Mouse (Mus musculus): ENCODE measurements around the gene Tsc22d4.

Gene Tsc22d4

DNA sequence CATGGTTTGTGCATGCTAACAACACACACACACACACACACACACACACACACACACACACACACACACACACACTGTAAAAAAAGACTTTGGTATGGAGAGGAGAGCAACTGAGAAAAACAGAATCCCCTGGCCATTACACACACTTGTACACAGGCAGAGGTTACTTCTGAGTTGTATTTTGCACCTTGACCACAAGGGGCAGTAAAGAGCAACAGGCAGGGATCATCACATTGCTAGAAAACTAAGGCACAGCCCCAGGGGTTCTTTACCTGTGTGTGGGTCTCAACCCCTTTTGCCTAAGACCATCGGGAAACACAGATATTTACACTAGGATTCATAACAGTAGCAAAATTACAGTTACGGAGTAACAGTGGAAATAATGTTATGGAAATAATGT lies 25.2 kb downstream of the Tsc22d4 start:
- no peak for DNase-seq

DNA sequence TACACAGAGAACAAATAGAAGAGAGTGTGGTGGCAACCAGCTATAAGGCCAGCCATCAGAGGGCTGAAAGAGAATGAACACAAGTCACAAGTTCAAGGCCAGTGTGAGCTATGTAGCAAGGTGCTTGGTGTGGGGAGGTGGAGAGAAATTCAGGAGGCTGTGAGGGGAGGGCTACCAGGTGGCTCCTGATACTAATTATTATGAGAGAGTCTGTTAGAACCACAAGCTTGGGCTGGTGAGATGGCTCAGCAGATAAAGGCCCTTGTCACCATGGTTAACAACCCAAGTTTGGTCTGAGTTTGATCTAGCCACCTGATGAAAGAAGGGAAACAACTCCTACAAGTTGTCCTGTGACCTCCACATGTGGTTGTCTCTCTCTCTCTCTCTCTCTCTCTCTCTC lies 27.2 kb downstream of the Tsc22d4 start:
- DNase-seq = no peak

- no peak for DNase-seq
These were observed 30.2 kb downstream of the Tsc22d4 start for GRCm38 (mm10) chr5:137775587-137776290.

DNA sequence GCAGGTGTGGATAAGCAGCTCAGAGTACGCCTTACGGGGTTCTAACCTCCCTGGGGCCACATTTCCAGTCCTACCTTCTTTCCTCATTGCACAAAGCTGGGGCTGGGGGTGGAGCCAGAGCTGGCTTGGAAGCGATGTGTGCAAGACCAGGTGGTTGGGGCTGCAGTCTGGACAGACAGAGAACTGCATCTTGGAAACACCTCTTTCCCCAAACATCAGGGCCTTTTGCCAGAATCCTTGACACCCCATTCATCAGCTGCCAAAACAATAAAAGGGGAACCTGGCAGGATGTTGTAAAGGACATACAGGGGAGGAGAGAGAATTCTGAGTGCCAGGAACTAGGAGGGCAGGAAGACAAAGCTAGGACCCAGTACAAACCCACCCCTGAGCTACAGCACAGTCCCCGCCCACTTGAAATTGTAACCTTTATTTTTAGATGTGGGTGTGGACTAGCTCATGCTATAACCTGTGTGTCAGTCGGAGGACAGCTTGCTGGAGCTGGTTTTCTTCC lies 30.9 kb downstream of the Tsc22d4 start:
- peak; percentile 62 for DNase-seq

GRCm38 (mm10) chr5:137777267-137777845 lies 31.8 kb downstream of the Tsc22d4 start:
- DNase-seq = no peak

DNA sequence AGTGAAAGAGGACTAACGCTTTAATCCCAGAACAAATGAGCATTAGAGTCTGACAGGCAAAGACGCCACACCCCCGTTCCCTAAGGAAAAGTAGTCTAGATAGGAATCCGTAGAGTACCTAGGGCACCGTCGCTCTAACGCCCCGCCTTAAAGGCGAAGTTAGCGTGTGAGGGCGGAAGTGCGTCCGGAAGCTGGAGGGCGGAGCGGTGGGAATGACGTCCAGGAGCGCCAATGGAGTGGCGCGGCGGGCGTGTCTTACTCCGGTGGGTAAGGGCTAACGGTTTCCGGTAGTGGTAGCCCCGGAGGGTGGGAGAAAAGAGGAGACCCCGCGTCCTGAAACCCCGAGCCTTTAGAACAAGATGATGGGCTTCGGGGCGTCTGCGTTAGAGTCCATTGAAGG lies 33.1 kb downstream of the Tsc22d4 start, which contains the start of gene Ppp1r35:
Ppp1r35 (plus strand) TSS at position 215 of the 400 bp plus-strand sequence.
- DNase-seq = peak; percentile 96

GRCm38 (mm10) chr5:137779053-137779933 lies 33.8 kb downstream of the Tsc22d4 start:
- DNase-seq = peak; percentile 67

DNA sequence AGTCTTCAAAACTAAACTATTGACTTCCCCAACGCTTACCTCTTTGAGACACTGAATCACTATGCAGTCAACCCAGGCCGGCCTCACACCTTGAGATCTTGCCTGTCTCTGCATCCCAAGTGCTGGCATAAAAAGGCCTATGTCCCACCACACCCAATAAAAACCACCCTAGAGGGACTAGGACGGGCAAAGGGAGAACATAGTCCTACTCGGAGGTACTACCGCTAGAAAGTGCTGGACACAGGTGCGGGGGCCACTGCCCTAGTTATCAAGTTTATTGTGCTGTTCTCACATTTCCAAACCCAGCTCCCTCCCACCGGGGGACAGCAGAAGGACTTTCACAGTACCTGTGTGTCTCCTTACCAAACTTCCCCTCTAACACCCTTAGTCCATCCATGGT lies 36.1 kb downstream of the Tsc22d4 start:
- no peak for DNase-seq

DNA sequence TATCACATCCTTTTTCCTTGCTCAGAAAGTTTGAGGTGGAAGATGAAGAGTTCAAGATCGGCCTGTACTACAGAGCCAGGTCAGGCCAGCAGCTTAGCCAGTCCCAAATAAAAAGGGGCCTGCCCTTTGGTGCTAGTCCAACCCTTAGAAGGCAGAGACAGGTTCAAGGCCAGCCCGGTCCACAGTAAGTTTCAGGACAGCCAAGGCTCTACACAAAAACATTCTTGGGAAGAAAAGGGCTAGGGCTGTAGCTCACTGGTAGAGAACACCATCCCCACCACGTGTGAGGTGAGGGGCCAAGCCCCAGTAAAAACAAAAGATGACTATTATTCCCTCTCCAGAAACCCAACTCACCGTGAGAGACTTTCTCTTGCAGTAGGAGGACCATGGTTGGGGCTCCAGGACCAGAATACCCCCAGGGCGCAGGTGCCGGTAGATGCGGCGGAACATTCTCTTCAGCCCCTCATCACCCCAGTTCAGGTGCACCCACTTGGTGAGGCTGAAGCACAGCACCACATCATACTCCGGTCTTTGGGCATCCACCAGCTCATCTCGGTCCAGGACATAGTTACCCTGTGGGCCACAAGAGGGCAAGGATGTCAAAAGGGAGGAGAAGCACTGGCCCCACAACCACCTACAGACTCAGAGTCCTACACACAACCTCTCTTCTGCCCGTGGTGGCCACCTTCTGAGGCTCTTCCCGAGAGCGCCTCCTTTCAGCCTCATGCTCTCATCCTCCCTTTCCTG lies 37.4 kb downstream of the Tsc22d4 start:
- peak; percentile 46 for DNase-seq

DNA sequence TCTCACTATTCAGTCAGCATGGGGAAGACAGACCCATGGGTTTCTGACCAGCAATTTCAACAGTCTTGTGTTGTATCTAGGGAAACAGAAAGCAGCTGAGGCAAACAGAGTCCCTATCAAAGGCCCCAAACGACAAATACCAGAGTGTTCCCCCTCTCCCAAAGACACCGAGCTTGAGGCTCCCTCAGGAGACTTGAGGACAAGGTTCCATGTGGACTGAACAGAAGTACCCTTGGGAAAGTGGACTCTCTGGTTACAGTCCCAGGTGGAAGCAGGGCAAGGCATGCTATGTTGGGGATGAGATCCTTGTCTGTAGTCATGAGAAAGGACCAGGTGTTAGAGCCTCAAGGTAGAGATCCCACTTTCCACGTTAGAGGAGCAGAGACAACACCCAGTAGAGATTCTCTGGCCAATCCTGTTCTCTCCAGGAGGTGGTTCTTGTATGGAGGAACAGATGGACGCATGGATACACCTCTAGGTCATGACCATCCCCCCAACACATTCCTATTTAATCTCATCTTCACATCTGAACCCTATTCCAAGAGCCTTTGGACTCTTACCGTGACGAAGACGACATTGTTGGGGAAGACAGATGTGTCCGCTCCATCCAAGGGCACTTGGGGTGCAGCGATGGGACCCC lies 38.5 kb downstream of the Tsc22d4 start:
- no peak for DNase-seq

- peak; percentile 57 for DNase-seq
These were observed 39.0 kb downstream of the Tsc22d4 start for GRCm38 (mm10) chr5:137784546-137784945.

DNA sequence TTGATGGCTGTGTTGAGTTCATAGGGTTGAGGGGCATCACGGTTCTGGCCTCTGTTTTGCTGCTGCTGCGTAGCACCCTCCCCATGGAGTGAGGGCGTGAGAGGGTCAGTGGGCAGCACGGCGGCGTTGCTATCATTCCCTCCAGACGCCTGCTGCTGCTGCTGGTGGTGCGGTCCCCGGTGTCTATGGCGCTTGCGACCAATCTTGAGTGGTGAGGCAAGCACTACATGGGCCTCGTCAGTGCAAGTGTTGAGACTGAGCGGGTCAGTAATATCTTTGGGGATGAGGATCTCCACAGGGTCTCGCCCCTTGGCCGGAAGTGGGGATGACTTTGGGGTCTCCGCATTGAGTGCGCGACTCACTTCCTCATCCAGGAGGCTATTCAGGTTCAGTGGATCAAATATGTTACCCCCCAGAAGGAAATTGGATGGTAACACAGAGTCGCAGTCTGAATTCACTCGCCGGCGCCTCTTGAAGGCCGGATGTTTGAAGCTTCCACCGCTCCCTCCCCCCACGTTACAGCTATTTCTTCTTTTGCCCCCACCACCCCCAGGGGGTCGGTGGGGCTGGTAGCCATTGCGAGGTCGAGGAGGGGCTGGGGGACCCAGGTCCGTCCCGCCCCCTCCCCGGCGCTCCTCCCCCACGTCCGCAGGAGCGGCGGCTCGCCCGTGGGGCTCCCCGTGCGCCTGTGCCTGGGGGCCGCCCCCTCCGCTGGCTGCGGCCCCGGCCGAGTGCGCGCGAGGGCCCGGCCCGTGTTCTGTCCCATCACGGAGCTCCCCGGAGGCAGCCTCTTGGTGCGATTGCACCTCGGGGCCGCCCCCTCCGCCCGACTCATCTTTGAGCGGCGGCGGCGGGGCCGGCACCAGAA lies 39.9 kb downstream of the Tsc22d4 start:
- DNase-seq = no peak

DNA sequence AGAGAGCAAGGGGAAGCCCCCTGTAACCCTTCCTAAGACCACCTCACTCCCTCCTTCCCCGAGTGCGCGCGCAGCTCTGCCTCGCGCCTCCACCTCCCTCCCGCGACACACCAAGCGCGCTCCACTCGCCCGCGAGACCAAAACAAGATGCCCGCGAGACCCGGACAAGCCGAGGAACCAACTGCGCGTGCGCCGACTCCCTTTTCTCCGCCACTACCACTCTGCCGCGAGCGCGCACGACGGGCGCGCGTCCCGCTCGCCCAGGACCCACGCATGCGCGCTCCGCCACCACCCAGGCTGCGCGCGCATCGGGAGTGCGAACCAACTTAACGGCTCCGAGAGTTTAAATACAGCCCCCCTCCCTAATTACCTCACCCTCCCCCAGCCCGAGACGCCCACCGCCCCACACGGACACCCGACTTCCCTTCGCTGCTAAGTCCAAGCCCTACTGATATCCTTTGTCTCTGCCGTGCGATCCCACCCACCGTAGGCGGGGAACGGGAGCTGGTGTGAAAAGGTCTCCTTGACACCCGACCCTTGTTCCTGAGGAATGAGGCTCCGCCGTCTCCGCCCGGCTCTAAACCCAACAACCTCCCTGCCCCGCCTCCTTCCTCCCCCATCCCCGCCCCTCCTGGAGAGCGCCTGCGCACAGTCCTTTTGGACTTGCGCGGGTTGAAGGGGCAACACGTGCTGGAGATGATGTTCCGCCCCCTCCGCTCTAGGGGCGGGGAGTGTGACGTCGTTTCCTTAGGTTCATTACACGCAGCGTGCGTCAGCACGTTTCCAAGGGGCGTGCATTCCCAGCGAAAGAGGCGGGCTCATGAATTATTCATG lies 40.8 kb downstream of the Tsc22d4 start:
- DNase-seq = peak; percentile 99

DNA sequence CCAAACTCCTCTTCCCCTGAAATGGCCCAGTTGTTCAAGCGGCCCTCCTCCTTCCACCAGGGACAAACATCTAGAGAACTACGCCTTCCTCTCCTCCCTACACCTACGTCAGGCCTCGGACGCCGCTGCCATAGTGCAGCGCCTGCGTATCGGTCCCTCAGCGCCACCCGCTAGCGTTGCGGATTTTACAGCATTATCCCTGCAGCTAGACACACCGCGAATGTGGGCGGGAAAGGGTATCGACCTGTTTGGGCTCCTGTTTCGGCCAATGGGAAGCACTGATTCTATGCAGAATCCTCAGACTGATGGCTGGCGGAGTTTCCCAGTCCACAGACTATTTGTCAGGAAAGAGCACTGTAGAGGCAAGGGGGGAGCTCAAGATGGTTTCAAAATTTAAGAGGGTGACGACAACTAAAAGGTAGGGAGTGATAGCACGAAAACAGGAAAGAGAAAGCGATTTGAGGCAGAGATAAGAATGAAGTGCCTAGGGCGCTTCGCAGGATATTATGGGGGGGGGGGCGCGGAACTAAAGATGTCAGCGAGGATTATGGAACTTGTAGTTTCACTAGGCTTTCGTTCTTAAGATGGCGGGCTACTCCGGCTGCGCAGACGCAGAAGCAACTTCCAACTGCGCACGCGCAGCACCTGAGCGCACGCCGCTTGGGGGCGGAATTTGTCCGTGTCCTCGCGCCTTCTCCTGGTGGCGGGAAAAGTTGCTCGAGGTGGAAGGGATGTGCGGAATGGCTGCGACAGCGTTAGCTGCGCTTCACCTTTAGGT lies 41.8 kb downstream of the Tsc22d4 start, which contains the start of the genes Mepce and Zcwpw1:
Mepce (minus strand) TSS at position 505 of the 778 bp plus-strand sequence.
Zcwpw1 (plus strand) TSS at position 648 of the 778 bp plus-strand sequence.
- peak; percentile 97 for DNase-seq

- DNase-seq = peak; percentile 81
These were observed 42.6 kb downstream of the Tsc22d4 start for GRCm38 (mm10) chr5:137788171-137788570.

- peak; percentile 60 for DNase-seq
These were observed 43.5 kb downstream of the Tsc22d4 start for GRCm38 (mm10) chr5:137788946-137789531.

- DNase-seq = no peak
These were observed 46.0 kb downstream of the Tsc22d4 start for GRCm38 (mm10) chr5:137791553-137791952.

- DNase-seq = no peak
These were observed 51.1 kb downstream of the Tsc22d4 start for GRCm38 (mm10) chr5:137796606-137797005.

DNA sequence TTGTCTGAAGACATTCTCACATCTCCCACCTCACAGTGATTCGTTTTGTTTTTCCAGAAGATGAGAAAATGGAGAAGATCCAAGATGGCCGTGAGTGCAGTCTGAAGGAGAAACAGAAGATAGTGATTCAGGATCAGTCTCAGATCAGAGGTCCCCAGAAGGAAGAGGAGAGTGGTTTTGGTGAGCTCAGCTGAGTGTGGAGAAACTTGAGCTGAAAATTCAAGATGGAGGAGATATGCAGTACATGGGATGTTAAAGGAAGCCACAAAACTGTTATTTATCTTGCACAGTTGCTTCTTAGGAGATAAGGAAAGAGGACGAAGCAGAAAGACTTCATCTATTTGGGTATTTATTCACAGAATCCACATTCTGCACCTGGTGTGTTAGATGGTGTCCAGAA lies 55.4 kb downstream of the Tsc22d4 start:
- DNase-seq = no peak
